Mouse (Mus musculus) cerebellum, postnatal 36 days (tissue): ENCODE data around the gene Atp5b.

Experiments
- DNase-seq, 2 experiments: peaks; one replicate each; pipeline ENCODE4 v3.0.0; 2021 to 2022; ENCODE audit warnings: mixed read lengths in 2 of 2

Atp5b gene

DNA sequence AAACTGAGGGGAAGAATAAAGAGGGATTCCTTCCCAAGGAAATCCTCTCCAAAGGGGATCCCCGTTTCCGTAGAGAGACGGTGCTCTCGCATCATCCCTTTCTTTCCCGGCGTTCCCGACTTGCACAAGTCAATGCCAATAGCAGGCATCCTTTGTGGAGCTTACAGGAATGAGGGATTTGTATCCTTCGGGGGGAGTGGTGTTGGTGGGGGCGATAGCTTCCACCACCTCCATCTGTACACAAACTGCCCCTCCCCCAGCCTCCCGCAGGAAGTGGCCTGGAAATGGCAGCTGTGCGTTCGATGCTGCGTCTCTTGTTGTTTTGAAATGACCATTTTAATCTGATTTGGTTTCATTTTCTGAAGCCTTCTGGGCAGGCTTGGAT is 14.5 kb downstream of the Atp5b start:
- DNase-seq, result peak; percentile 56 to 72

DNA sequence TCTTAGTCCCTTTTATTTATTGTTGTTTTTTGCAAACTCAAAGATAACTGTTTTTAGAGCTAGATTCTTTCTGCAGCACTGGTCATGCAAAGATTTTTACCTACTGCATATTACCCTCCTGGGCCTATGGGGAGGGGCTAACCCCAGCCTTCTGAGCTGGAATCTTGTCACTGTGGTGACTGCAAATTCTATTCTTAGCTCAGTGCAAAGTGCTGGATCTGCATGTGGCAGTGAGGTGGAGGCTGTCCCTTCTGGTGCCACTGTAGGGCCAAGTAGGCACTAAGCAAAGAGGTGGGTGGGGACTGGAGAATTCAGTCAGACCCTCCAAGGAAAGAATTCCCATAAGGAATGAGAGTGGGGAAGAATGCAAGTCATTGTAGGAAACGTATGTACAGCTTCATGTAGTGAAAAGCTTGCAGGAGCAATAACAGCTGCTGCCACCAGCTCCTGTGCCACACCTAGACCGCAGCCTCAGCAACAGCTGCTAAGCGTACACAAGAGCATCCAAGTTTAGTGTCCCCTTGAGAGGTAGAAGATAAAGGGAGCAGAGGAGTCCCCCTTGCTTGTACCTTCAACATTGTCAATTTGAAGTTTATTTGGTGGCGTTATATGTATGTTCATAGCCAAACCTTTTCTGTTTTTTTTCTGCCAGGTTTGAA is 27.2 kb downstream of the Atp5b start:
- no peak for DNase-seq

DNA sequence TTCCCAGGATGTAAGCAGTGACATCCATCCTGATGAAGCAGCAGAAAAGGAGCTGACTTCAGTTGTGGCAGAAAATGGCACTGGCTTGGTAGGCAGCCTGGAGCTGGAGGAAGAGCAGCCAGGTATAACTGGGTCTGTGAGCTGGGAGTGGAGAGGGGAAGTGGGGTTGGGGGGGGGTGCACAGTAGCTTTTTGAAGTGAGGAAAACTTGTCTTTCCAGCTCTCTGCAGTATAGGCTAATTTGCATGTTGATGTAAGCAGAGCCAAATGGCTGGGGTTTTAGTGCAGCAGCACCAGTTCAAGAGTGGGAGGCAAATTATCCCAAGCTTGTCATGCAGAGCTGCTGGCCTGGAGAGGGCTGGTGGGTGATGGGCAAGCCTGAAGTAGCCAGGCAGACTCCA is 28.2 kb downstream of the Atp5b start:
- DNase-seq, result no peak

DNA sequence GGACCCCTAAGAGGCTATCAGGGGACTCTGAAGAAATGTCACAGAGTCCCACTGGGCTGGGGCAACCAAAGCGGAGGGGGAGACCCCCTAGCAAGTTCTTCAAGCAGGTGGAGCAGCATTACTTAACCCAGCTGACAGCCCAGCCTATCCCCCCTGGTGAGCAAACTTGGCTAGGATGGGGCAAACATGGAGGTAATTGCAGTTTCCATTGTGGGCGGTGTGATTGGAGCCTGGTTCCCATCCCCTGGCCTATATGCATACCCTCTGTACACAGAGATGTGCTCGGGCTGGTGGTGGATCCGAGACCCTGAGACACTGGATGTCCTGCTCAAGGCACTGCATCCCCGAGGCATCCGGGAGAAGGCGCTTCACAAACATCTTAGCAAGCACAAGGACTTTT is 40.8 kb downstream of the Atp5b start:
- no peak for DNase-seq

DNA sequence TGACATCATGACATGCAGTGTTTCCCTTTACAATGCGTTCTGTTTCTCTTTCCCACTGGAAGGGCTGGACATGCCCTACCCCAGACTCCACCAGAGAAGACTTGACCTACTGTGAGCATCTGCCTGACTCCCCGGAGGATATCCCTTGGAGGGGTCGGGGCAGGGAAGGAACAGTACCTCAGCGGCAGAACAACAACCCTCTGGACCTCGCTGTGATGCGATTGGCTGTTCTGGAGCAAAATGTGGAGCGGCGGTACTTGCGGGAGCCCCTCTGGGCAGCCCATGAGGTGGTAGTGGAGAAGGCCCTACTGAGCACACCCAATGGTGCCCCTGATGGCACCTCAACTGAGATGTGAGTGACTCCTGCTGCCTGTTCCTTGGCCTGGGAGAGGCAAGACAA is 41.8 kb downstream of the Atp5b start:
- DNase-seq, result no peak

DNA sequence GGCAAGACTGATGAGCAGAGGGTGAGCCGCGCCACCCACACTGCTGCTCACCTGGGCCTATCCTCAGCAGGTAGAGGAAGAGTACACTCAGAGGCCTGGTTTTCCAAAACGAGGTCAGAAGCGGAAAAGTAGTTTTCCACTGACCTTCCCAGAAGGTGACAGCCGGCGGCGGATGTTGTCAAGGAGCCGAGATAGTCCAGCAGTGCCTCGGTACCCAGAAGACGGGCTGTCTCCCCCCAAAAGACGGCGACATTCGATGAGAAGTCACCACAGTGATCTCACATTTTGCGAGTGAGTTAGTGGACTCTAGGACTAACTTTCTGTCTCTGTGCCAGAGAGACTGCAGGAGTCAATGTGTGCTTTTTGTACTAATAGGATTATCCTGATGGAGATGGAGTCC is 42.9 kb downstream of the Atp5b start:
- no peak for DNase-seq

DNA sequence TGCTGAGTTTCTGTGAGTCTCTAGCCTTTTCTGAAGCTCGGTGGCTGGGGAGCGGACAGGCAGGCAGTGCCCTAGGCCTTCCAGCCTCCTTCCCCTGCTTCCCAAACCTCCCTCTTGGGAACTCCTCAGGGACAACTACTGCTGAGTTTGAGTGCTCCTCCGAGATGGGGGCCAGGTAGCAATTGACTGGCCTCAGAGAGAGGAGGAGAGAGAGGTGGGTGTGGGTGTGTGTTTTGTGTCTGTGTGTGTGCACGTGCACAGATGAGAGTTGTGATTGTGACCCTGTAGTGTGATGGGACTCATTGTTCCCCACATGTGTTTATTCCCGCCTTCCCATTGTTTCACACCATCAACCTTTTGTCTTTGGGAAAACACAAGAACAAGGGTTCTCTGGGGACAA is 44.4 kb downstream of the Atp5b start:
- no peak for DNase-seq

DNA sequence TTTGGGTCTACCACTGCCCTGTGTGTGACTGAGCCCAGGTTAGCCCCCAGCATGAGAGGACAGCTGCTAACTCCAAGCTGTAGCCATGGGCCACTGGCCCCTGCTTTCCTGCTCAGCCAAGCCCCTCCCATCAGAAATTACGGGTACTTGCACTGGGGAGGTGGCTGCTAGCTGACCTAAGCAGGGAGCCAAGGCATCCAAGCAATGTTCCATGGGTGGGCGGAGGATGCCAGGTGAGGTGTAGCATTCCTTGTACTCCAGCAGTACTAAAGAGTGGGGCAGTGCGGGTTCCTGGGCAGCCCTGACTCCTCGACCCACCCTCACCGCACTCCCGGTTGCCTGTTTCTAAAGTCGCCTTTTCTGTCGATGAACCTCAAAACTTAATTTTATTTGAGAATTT is 45.1 kb downstream of the Atp5b start:
- no peak for DNase-seq

DNA sequence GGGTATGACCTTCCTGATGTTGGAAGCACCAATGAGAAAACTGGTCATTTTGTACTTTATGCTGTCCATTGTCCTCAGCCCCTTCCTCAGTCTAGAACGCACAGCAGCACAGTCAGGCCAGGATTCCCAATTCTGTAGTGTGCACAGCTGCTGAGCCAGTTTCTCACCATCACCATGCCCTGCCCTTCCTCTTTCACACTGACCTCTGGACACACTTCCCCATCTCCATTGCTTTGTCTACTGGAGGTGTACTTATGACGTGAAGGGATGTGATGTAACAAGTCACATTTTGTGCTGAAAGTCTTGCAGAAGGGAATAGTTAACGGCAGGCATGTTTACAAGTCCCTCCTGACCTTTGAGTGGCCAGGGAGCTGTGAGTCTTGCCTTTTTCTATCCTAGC is 48.2 kb downstream of the Atp5b start:
- no peak for DNase-seq

DNA sequence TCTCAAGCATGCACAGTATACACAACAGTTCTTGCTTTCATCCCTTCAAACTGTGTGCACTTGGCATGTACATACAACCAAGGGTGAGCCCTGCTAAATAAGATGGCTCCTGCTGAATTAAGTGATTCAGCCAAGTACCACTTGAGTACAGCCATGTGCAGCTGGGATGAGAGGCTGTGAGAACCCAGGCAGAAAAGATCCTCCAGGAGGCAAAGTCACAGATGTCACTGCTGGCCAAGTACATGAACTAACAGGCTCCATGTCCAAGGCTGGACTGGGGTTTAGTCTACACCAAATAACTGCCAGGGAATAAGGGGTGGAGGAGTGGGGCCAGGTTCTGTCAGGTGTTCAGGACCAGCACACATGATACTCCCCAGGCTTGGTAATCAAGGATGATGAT is 48.7 kb downstream of the Atp5b start:
- DNase-seq, result no peak

DNA sequence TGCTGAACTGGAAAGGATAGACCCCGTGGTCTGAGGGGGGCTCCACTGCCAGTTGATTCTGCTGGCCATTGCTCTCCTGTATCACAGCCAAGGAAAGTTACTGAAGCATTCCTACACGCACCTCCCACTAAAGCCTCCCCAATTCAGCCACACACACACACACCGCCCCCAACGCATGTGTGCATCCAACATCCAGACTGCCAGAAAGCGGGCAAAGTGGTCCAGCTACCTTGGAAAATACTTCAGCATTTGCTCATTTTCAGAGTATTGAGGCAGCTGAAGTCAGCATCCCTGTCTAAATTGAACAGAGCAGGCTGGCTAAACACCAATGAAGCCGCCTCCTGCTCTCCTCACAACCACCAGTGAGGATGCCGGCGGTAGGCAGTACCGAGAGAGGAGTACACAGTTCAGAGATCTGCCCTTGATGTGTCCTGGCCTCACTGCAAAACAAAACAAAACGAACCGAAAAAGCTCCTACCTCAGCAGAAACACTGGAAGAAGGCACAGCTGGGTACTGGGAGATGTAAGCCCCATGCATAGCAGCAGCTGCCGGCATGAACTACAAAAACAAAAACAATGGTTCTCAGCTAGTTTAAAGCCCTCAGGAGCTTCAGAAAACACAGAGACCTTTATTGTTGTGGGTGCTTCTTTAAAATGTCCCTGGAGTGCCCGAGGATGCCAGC is 50.7 kb downstream of the Atp5b start:
- no peak for DNase-seq

DNA sequence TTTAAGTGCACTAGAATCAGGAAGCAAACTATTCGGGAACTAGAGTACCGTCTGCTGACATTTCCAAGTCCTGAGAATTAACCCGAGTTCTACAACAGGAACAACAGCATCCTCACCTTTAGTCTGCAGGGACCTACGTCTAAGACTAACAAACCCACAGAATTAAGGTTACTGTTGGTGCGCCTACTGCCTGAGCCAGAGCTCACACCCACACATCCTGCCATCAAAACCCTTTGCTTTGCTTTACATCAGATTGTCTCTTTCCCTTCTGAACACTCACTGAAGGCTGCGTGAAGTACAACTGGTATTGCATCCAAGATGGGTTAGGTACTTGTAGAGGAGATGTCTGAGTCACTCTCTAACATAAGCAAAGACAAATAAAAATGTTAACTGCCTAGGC is 52.3 kb downstream of the Atp5b start:
- no peak for DNase-seq
